ENCODE assay signal across 23 mouse cellular contexts in genomic region chr1:87623977-87624666, GRCm38 (mm10). TPM values are rescaled to one million over a fixed set of nuclear protein-coding genes. Genes with fewer than 3 reads are reported as not detected.
DNase-seq lines count a peak whose midpoint lies in the region; ATAC-seq lines count a peak whose summit lies in the region.
"Had no signal": no experiment of that assay in that cellular context is flagged by ENCODE, and none has a peak within 500 bp of the region (broad histone marks: within the 10 kb centered on the region; RNA-seq: fewer than 3 reads in every experiment).

No protein-coding gene starts in this region.

- H3K9ac ChIP-seq in liver, embryonic 15.5 days: peak overlapping the region; percentile 7; the same call in 1 of the 2 replicates
- H3K9ac ChIP-seq: embryonic facial prominence, embryonic 12.5 days; forebrain, embryonic 12.5 days; hindbrain, embryonic 12.5 days; midbrain, embryonic 13.5 days; stomach, embryonic 15.5 days had no signal

- DNase-seq in R1 (ENCODE audit: low read depth, low spot score): peak; percentile 40
- peak; percentile 54 for DNase-seq in splenic B cell, adult 2 months (ENCODE audit: low read depth, low spot score)
- no peak for DNase-seq in kidney, postnatal 10 days
- DNase-seq in adrenal gland, postnatal 36 days: no peak
- DNase-seq in heart, embryonic 10.5 days (ENCODE audit: low spot score): no peak
- DNase-seq: adrenal gland, postnatal 14 days; cerebellum, adult 18-20 months; cerebellum, postnatal 25 days; gastrocnemius, postnatal 36 days; heart, adult 2 months; right cerebral cortex, postnatal 25 days; thymus, postnatal 25 days had no signal

- ATAC-seq in erythroid progenitor cell, adult 5-6 weeks (replicated peaks; ENCODE audit: low FRiP score, poor library complexity, severe bottlenecking): peak; percentile 36; the same call in 1 of the 2 replicates
- ATAC-seq in liver, embryonic 15.5 days (ENCODE audit: insufficient read depth): peak; percentile 27; the same call in 1 of the 2 replicates
- ATAC-seq: lung, postnatal 0 days; midbrain, embryonic 13.5 days had no signal

- WGBS in liver, embryonic 15.5 days (ENCODE audit: insufficient replicate concordance): 11% methylated on average over 1 of the region's 1 CpGs
- WGBS in heart, embryonic 10.5 days: 15% methylated on average over 1 of the region's 1 CpGs

- peaks cover 93% of the 10 kb centered on the region for H3K4me1 ChIP-seq in liver, embryonic 15.5 days (replicated peaks)
- peaks cover 30% of the 10 kb centered on the region for H3K4me1 ChIP-seq in heart, embryonic 10.5 days
- H3K4me1 ChIP-seq: embryonic facial prominence, embryonic 12.5 days; forebrain, embryonic 12.5 days; hindbrain, embryonic 12.5 days; midbrain, embryonic 13.5 days; stomach, embryonic 15.5 days had no signal

- no peaks in the 10 kb centered on the region for H3K27me3 ChIP-seq in liver, embryonic 15.5 days
- H3K27me3 ChIP-seq in splenic B cell, adult 2 months (ENCODE audit: control insufficient read depth, insufficient read depth, low read length, poor library complexity, severe bottlenecking): no peaks in the 10 kb centered on the region
- no peaks in the 10 kb centered on the region for H3K27me3 ChIP-seq in heart, embryonic 10.5 days (ENCODE audit: insufficient read depth, poor library complexity, severe bottlenecking)
- H3K27me3 ChIP-seq: embryonic facial prominence, embryonic 12.5 days; forebrain, embryonic 12.5 days; hindbrain, embryonic 12.5 days; midbrain, embryonic 13.5 days; stomach, embryonic 15.5 days had no signal

- peak overlapping the region; percentile 70 for H3K27ac ChIP-seq in liver, embryonic 15.5 days (replicated peaks)
- no peak overlapping the region for H3K27ac ChIP-seq in heart, embryonic 10.5 days
- H3K27ac ChIP-seq: embryonic facial prominence, embryonic 12.5 days; forebrain, embryonic 12.5 days; heart, adult 2 months; hindbrain, embryonic 12.5 days; kidney, postnatal 0 days; limb, embryonic 10.5 days; midbrain, embryonic 13.5 days; stomach, embryonic 15.5 days had no signal

- H3K9me3 ChIP-seq in liver, embryonic 15.5 days (replicated peaks): no peaks in the 10 kb centered on the region
- no peaks in the 10 kb centered on the region for H3K9me3 ChIP-seq in heart, embryonic 10.5 days
- H3K9me3 ChIP-seq: embryonic facial prominence, embryonic 12.5 days; forebrain, embryonic 12.5 days; hindbrain, embryonic 12.5 days; limb, embryonic 10.5 days; midbrain, embryonic 13.5 days; stomach, embryonic 15.5 days had no signal

- no peak overlapping the region for H3K4me3 ChIP-seq in liver, embryonic 15.5 days (replicated peaks)
- H3K4me3 ChIP-seq in heart, embryonic 10.5 days: no peak overlapping the region
- H3K4me3 ChIP-seq: embryonic facial prominence, embryonic 12.5 days; forebrain, embryonic 12.5 days; heart, adult 2 months; hindbrain, embryonic 12.5 days; limb, embryonic 10.5 days; midbrain, embryonic 13.5 days; stomach, embryonic 15.5 days had no signal

- peak overlapping the region; percentile 32 for H3K4me2 ChIP-seq in liver, embryonic 15.5 days
- H3K4me2 ChIP-seq: embryonic facial prominence, embryonic 12.5 days; forebrain, embryonic 12.5 days; hindbrain, embryonic 12.5 days; midbrain, embryonic 13.5 days; stomach, embryonic 15.5 days had no signal

- H3K36me3 ChIP-seq in liver, embryonic 15.5 days (replicated peaks): no peaks in the 10 kb centered on the region
- H3K36me3 ChIP-seq in splenic B cell, adult 2 months (ENCODE audit: control insufficient read depth, insufficient read depth, low read length, poor library complexity, severe bottlenecking): peaks cover 3% of the 10 kb centered on the region; the same call in 1 of the 2 replicates
- H3K36me3 ChIP-seq in heart, embryonic 10.5 days: no peaks in the 10 kb centered on the region
- H3K36me3 ChIP-seq: embryonic facial prominence, embryonic 12.5 days; forebrain, embryonic 12.5 days; hindbrain, embryonic 12.5 days; limb, embryonic 10.5 days; midbrain, embryonic 13.5 days; stomach, embryonic 15.5 days had no signal

RNA-seq across cellular contexts. Expression of gene Inpp5d, which starts 4.0 kb away (rescaled TPM):
- 23.1 and 27.0 TPM in 2 replicates for total RNA-seq in erythroid progenitor cell, adult 5-6 weeks (2015; ENCODE audit: low replicate concordance)
- total RNA-seq in erythroid progenitor cell, adult 5-6 weeks (2017; ENCODE audit: low replicate concordance): 15.1 TPM in 2 replicates
- polyA plus RNA-seq in liver, embryonic 15.5 days (2015; fragmentation: Nextera tagmentation; extraction: Ambion mirVana): 10.9 and 13.4 TPM in 2 replicates
- total RNA-seq in adrenal gland, postnatal 36 days (2021): 10 to 100 TPM; 16.9 to 22.2 TPM
- 5.1 and 6.0 TPM in 2 replicates for polyA plus RNA-seq in heart, embryonic 10.5 days (2016; fragmentation: Nextera tagmentation; extraction: Ambion mirVana)

RNA-seq across cellular contexts. Expression of gene Ngef, which starts 50.5 kb away (rescaled TPM):
- total RNA-seq in erythroid progenitor cell, adult 5-6 weeks (2015; ENCODE audit: low replicate concordance): not detected in 2 replicates
- total RNA-seq in erythroid progenitor cell, adult 5-6 weeks (2017; ENCODE audit: low replicate concordance): not detected in 2 replicates
- 6.6 and 9.1 TPM in 2 replicates for polyA plus RNA-seq in liver, embryonic 15.5 days (2015; fragmentation: Nextera tagmentation; extraction: Ambion mirVana)
- 1 to 10 TPM in 1 of 2 experiments, under 1 TPM in 1; 0.23 to 1.1 TPM for total RNA-seq in adrenal gland, postnatal 36 days (2021)
- polyA plus RNA-seq in heart, embryonic 10.5 days (2016; fragmentation: Nextera tagmentation; extraction: Ambion mirVana): 0.20 and 0.88 TPM in 2 replicates
- total RNA-seq: monocyte, adult 5-6 weeks had no signal

Comparison
In these comparisons a context has a peak if more than half of its experiments do, and no peak if none do; other contexts are left out.
1. DNase-seq: peak in R1 (single experiment) and splenic B cell, adult 2 months (single experiment); none in kidney, postnatal 10 days (single experiment), adrenal gland, postnatal 36 days (0 of 2) and heart, embryonic 10.5 days (single experiment).